Mouse (Mus musculus) embryonic facial prominence, embryonic 14.5 days (tissue): Measurements from ENCODE around the gene Prl8a9. TPM values are rescaled to one million over a fixed set of nuclear protein-coding genes. Genes with fewer than 3 reads are reported as not detected.

Experiments
- ATAC-seq: fragments of 200-750 bp; cut with Nextera tagmentation; 2 replicates; pipeline ENCODE4 v1.8.0; 2017; ENCODE audit warnings: low read depth, moderate number of reproducible peaks, moderate TSS enrichment
- DNase-seq: peaks from one replicate; pipeline ENCODE4 v3.0.0-alpha.2; 2015; ENCODE audit warnings: low spot score
- H3K27ac ChIP-seq: fragments of 300-500 bp; sonication (generic); replicated peaks from 2 replicates; pipeline ENCODE4 v1.5.1; 2014; ENCODE audit warnings: low read depth, mild to moderate bottlenecking, low read length, moderate library complexity
- H3K27me3 ChIP-seq: fragments of 300-500 bp; sonication (generic); replicated peaks from 2 replicates; pipeline ENCODE4 v1.6.1; 2014; ENCODE audit warnings: low read length; ENCODE audit not compliant: control insufficient read depth, insufficient read depth
- H3K36me3 ChIP-seq: fragments of 300-500 bp; sonication (generic); 2 replicates; pipeline ENCODE4 v1.6.1; 2014; ENCODE audit warnings: low read length, mixed read lengths; ENCODE audit not compliant: control insufficient read depth, insufficient read depth
- H3K4me1 ChIP-seq: fragments of 300-500 bp; sonication (generic); 2 replicates; pipeline ENCODE4 v1.6.1; 2014; ENCODE audit warnings: antibody characterized with exemption, low read length; ENCODE audit not compliant: control insufficient read depth, insufficient read depth
- H3K4me2 ChIP-seq: fragments of 300-500 bp; sonication (generic); 2 replicates; pipeline ENCODE4 v1.6.1; 2014; ENCODE audit warnings: low read depth, mild to moderate bottlenecking, low read length, moderate library complexity, mixed read lengths
- H3K4me3 ChIP-seq: fragments of 300-500 bp; sonication (generic); 2 replicates; pipeline ENCODE4 v1.5.1; 2014; ENCODE audit warnings: low read depth, mild to moderate bottlenecking, low read length
- H3K9ac ChIP-seq: fragments of 300-500 bp; sonication (generic); 2 replicates; pipeline ENCODE4 v1.6.1; 2014; ENCODE audit warnings: low read depth, mild to moderate bottlenecking, low read length, moderate library complexity, mixed read lengths
- H3K9me3 ChIP-seq: fragments of 300-500 bp; sonication (generic); 2 replicates; pipeline ENCODE4 v1.6.1; 2016; ENCODE audit warnings: low read length; ENCODE audit not compliant: control insufficient read depth
- WGBS: fragments of 180-500 bp; shearing (Covaris S2); extraction: QIAGEN DNeasy Blood & Tissue Kit; methylation state at CpG from one replicate; pipeline ENCODE4 v1.1.7; 2014; 5-methylcytosine and 5-hydroxymethylcytosine counted together
- polyA plus RNA-seq: library from polyadenylated mRNA; unstranded; fragments of >200 nt; fragmentation: Nextera tagmentation; extraction: Ambion mirVana; gene quantifications from 2 replicates; pipeline ENCODE4 v1.2.1, GENCODE M21; 2014

Gene Prl8a9
- polyA plus RNA-seq, result not detected in 2 replicates

- H3K9ac ChIP-seq, result no peak within 1 kb of the TSS
- H3K4me1 ChIP-seq, result no peaks in the 10 kb centered on the region
- no peak within 1 kb of the TSS for H3K27ac ChIP-seq
- H3K36me3 ChIP-seq, result no peaks in the 10 kb centered on the region
- no peak within 1 kb of the TSS for H3K4me3 ChIP-seq
- 67% methylated on average over 2 of the region's 2 CpGs for WGBS
- ATAC-seq (no peak), DNase-seq (no peak)
- no peaks in the 10 kb centered on the region for H3K27me3 ChIP-seq
- no peaks in the 10 kb centered on the region for H3K9me3 ChIP-seq
- no peak within 1 kb of the TSS for H3K4me2 ChIP-seq
These were observed at the start of gene Prl8a9 for GRCm38 (mm10) chr13:27564506-27564905. Gene Prl8a9, minus strand, starts transcription at chr13:27564606.

- Histone ChIP-seq H3K36me3 (no peaks in the 10 kb centered on the region), H3K4me1 (no peaks in the 10 kb centered on the region), H3K27ac (no peak within 1 kb of the TSS), H3K4me2 (no peak within 1 kb of the TSS), H3K4me3 (no peak within 1 kb of the TSS), H3K27me3 (no peaks in the 10 kb centered on the region), H3K9me3 (no peaks in the 10 kb centered on the region), H3K9ac (no peak within 1 kb of the TSS)
- 79% methylated on average over 4 of the region's 4 CpGs for WGBS
- DNase-seq (no peak), ATAC-seq (no peak)
These were observed 46.1 kb upstream of the Prl8a9 start, which contains the start of gene Prl7b1 for GRCm38 (mm10) chr13:27610482-27610881. Gene Prl7b1, minus strand, starts transcription at chr13:27610582.

GRCm38 (mm10) chr13:27582071-27582470 is 17.7 kb upstream of the Prl8a9 start, which contains the start of gene Prl8a1:
Gene Prl8a1, minus strand, starts transcription at chr13:27582171.
- H3K27me3 ChIP-seq, result no peaks in the 10 kb centered on the region
- H3K36me3 ChIP-seq, result no peaks in the 10 kb centered on the region
- no peak for ATAC-seq
- H3K4me1 ChIP-seq, result no peaks in the 10 kb centered on the region
- DNase-seq, result no peak
- H3K4me3 ChIP-seq, result no peak within 1 kb of the TSS
- H3K4me2 ChIP-seq, result no peak within 1 kb of the TSS
- no peaks in the 10 kb centered on the region for H3K9me3 ChIP-seq
- no peak within 1 kb of the TSS for H3K9ac ChIP-seq
- WGBS, result 79% methylated on average over 2 of the region's 2 CpGs
- no peak within 1 kb of the TSS for H3K27ac ChIP-seq

GRCm38 (mm10) chr13:27553336-27553735 is 11.1 kb downstream of the Prl8a9 start:
- Histone ChIP-seq H3K27me3 (no peaks in the 10 kb centered on the region), H3K9ac (no peak overlapping the region), H3K9me3 (no peaks in the 10 kb centered on the region), H3K4me1 (no peaks in the 10 kb centered on the region), H3K4me2 (no peak overlapping the region), H3K27ac (no peak overlapping the region), H3K4me3 (no peak overlapping the region), H3K36me3 (no peaks in the 10 kb centered on the region)
- DNase-seq (no peak), ATAC-seq (no peak)

GRCm38 (mm10) chr13:27523156-27523555 is 41.2 kb downstream of the Prl8a9 start:
- no peak for DNase-seq
- Histone ChIP-seq H3K9me3 (no peaks in the 10 kb centered on the region), H3K27ac (no peak overlapping the region), H3K4me1 (no peaks in the 10 kb centered on the region), H3K4me3 (no peak overlapping the region), H3K9ac (no peak overlapping the region), H3K36me3 (no peaks in the 10 kb centered on the region), H3K4me2 (no peak overlapping the region), H3K27me3 (no peaks in the 10 kb centered on the region)
- ATAC-seq, result no peak
- 75% methylated on average over 4 of the region's 4 CpGs for WGBS

- ATAC-seq, result no peak
These were observed 51.3 kb downstream of the Prl8a9 start, which contains the start of gene Prl8a8 for GRCm38 (mm10) chr13:27513117-27513516. Gene Prl8a8, minus strand, starts transcription at chr13:27513217.

More at GRCm38 (mm10) chr13:27513117-27513516, 51.3 kb downstream of the Prl8a9 start, which contains the start of gene Prl8a8:
- Histone ChIP-seq H3K4me3 (no peak within 1 kb of the TSS), H3K4me1 (no peaks in the 10 kb centered on the region), H3K4me2 (no peak within 1 kb of the TSS), H3K27ac (no peak within 1 kb of the TSS), H3K27me3 (no peaks in the 10 kb centered on the region), H3K9me3 (no peaks in the 10 kb centered on the region), H3K9ac (no peak within 1 kb of the TSS), H3K36me3 (no peaks in the 10 kb centered on the region)
- DNase-seq, result no peak
- WGBS, result 85% methylated on average over 4 of the region's 4 CpGs

Other genes starting within 250 kb of the Prl8a9 start
- not detected in 2 replicates for gene Prl8a2, start 218.9 kb downstream of the Prl8a9 start, polyA plus RNA-seq
- gene Prl2b1, start 173.8 kb downstream of the Prl8a9 start, polyA plus RNA-seq, result not detected in 2 replicates
- not detected in 2 replicates for gene Prl8a6, start 125.9 kb downstream of the Prl8a9 start, polyA plus RNA-seq
- gene Prl8a8, start 51.4 kb downstream of the Prl8a9 start, polyA plus RNA-seq, result not detected in 2 replicates
- gene Prl8a1, start 17.6 kb upstream of the Prl8a9 start, polyA plus RNA-seq, result not detected in 2 replicates
- not detected in 2 replicates for gene Prl7b1, start 46.0 kb upstream of the Prl8a9 start, polyA plus RNA-seq
- gene Prl7a1, start 77.9 kb upstream of the Prl8a9 start, polyA plus RNA-seq, result not detected in 2 replicates
- gene Prl7a2, start 103.4 kb upstream of the Prl8a9 start, polyA plus RNA-seq, result not detected in 2 replicates
- gene Prl7d1, start 152.1 kb upstream of the Prl8a9 start, polyA plus RNA-seq, result not detected in 2 replicates
- gene Prl7c1, start 216.2 kb upstream of the Prl8a9 start, polyA plus RNA-seq, result not detected in 2 replicates
- gene Prl2a1, start 237.0 kb upstream of the Prl8a9 start, polyA plus RNA-seq, result not detected in 2 replicates